Mouse (Mus musculus) small intestine, adult 2 months (tissue): Measurements from ENCODE around the gene Mrps31. TPM values are rescaled to one million over a fixed set of nuclear protein-coding genes. Genes with fewer than 3 reads are reported as not detected.

Experiments
- H3K27ac ChIP-seq: fragments of 200-500 bp; 2 replicates; pipeline ENCODE4 v1.5.1; 2012; ENCODE audit warnings: low read depth, low read length, control low read depth, inconsistent platforms; ENCODE audit not compliant: insufficient read depth
- H3K27me3 ChIP-seq: fragments of 200-500 bp; 2 replicates; pipeline ENCODE4 v1.6.1; 2012; ENCODE audit warnings: mild to moderate bottlenecking, moderate library complexity, low read length, inconsistent platforms; ENCODE audit not compliant: control insufficient read depth, insufficient read depth
- H3K36me3 ChIP-seq: fragments of 200-500 bp; 2 replicates; pipeline ENCODE4 v1.6.1; 2012; ENCODE audit warnings: mild to moderate bottlenecking, low read length, control low read depth, inconsistent platforms; ENCODE audit not compliant: control insufficient read depth, insufficient read depth
- H3K4me1 ChIP-seq: fragments of 200-500 bp; 2 replicates; pipeline ENCODE4 v1.6.1; 2012; ENCODE audit warnings: low read length, inconsistent platforms, mixed read lengths; ENCODE audit not compliant: control insufficient read depth, insufficient read depth, insufficient read length
- H3K4me3 ChIP-seq: fragments of 200-500 bp; 2 replicates; pipeline ENCODE4 v1.5.1; 2012; ENCODE audit warnings: low read depth, mild to moderate bottlenecking, control low read depth, inconsistent platforms, low read length, moderate library complexity
- CTCF ChIP-seq: fragments of 200-500 bp; IDR thresholded peaks from 2 replicates; pipeline ENCODE4 v1.5.1; 2012; ENCODE audit warnings: low read depth, mild to moderate bottlenecking, control low read depth, inconsistent platforms, low read length, moderate library complexity, mixed read lengths; ENCODE audit not compliant: insufficient replicate concordance, insufficient read length; ENCODE audit errors: extremely low read depth
- POLR2A ChIP-seq: fragments of 200-500 bp; IDR thresholded peaks from 2 replicates; pipeline ENCODE4 v1.6.1; 2012; ENCODE audit warnings: low read depth, mild to moderate bottlenecking, control low read depth, inconsistent platforms, low read length, moderate library complexity
- WGBS: fragments of 180-500 bp; shearing (Covaris S2); methylation state at CpG from one replicate; pipeline ENCODE4 v1.1.7; 2018; 5-methylcytosine and 5-hydroxymethylcytosine counted together
- polyA plus RNA-seq: library from polyadenylated mRNA; depleted of rRNA; stranded (reverse); fragments of >200 nt; gene quantifications from 2 replicates; pipeline ENCODE4 v1.2.3, GENCODE M21; 2012; rRNA removed

Gene Mrps31
- 1.4 and 2.5 TPM in 2 replicates for polyA plus RNA-seq

- Histone ChIP-seq H3K27ac (peak within 1 kb of the TSS; percentile 86), H3K27me3 (no peaks in the 10 kb centered on the region), H3K4me3 (peak within 1 kb of the TSS; percentile 94), H3K4me1 (peaks cover 5% of the 10 kb centered on the region; the same call in 1 of the 2 replicates), H3K36me3 (peaks cover 11% of the 10 kb centered on the region)
- WGBS, result under 1% methylated on average over 25 of the region's 25 CpGs
- no peak; the same call in 1 of the 2 replicates for TF ChIP-seq CTCF
- TF ChIP-seq POLR2A, result peak; percentile 40
These were observed at the start of gene Mrps31 for GRCm38 (mm10) chr8:22411282-22411702. TSS of gene Mrps31 (plus strand) at chr8:22411361.

GRCm38 (mm10) chr8:22376311-22376710, 34.9 kb upstream of the Mrps31 start:
- Histone ChIP-seq H3K27ac (no peak overlapping the region), H3K27me3 (no peaks in the 10 kb centered on the region), H3K4me3 (no peak overlapping the region), H3K36me3 (peaks cover 74% of the 10 kb centered on the region), H3K4me1 (no peaks in the 10 kb centered on the region)
- TF ChIP-seq POLR2A (no peak), CTCF (no peak)
- 95% methylated on average over 5 of the region's 5 CpGs for WGBS

DNA sequence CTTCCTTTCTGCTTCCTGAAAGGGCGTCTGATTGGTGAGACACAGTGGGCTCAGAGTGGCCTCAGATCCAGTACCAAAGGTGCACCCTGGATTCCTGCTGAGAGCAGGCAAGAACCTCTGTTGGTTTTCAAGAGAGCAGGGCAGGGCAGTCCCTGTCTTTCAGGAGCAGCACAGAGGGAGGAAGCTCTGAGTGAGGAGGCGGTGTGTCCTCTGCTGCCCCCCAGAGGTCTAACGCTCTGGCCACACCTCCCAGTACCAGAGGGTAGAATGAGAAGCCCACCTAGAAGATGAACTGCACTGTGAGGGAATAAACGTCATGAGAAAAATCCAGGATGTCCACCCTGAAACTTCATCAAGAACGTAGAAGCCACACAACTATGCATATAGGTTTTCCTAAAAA, 34.3 kb upstream of the Mrps31 start:
- 65% methylated on average over 5 of the region's 5 CpGs for WGBS
- Histone ChIP-seq H3K27me3 (no peaks in the 10 kb centered on the region), H3K36me3 (peaks cover 76% of the 10 kb centered on the region), H3K27ac (no peak overlapping the region), H3K4me3 (no peak overlapping the region), H3K4me1 (no peaks in the 10 kb centered on the region)
- peak; percentile 56; the same call in 1 of the 2 replicates for TF ChIP-seq CTCF
- TF ChIP-seq POLR2A, result no peak

- Histone ChIP-seq H3K27ac (no peak overlapping the region), H3K36me3 (peaks cover 85% of the 10 kb centered on the region), H3K4me1 (no peaks in the 10 kb centered on the region), H3K4me3 (no peak overlapping the region), H3K27me3 (no peaks in the 10 kb centered on the region)
- 86% methylated on average over 11 of the region's 11 CpGs for WGBS
- TF ChIP-seq POLR2A (no peak), CTCF (no peak)
These were observed 30.2 kb upstream of the Mrps31 start for GRCm38 (mm10) chr8:22380934-22381333.

- 88% methylated on average over 19 of the region's 19 CpGs for WGBS
- Histone ChIP-seq H3K36me3 (peaks cover 83% of the 10 kb centered on the region), H3K27ac (no peak overlapping the region), H3K27me3 (no peaks in the 10 kb centered on the region), H3K4me1 (no peaks in the 10 kb centered on the region), H3K4me3 (no peak overlapping the region)
- TF ChIP-seq POLR2A (no peak), CTCF (no peak)
These were observed 28.2 kb upstream of the Mrps31 start for GRCm38 (mm10) chr8:22382824-22383595.

- WGBS, result 82% methylated on average over 6 of the region's 6 CpGs
- TF ChIP-seq POLR2A (no peak), CTCF (no peak)
- H3K27me3 ChIP-seq, result no peaks in the 10 kb centered on the region
- peaks cover 90% of the 10 kb centered on the region for H3K36me3 ChIP-seq
- H3K27ac ChIP-seq, result no peak overlapping the region
- H3K4me1 ChIP-seq, result peaks cover 6% of the 10 kb centered on the region; the same call in 1 of the 2 replicates
- H3K4me3 ChIP-seq, result no peak overlapping the region
These were observed 26.0 kb upstream of the Mrps31 start for GRCm38 (mm10) chr8:22385158-22385557.

DNA sequence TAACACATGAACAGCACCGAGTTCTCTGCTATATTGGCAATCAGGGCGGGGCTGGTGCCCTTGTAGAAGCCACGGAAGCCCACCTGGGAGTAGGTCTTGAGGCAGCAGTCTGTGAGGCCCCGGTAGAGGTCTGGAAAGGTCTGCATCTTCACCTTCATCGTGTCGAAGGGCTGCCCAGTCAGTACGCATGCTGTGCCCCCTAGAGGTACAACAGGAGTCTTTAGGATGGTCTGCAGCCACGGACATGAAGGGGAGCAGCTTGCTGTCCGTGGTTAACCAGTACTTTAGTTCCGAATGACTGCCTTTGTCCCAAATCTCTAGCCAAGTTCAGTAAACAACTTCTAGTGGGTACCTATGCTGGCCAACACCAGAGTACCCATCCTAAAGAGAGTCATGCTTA, 21.3 kb upstream of the Mrps31 start:
- peaks cover 65% of the 10 kb centered on the region for H3K36me3 ChIP-seq
- H3K27me3 ChIP-seq, result no peaks in the 10 kb centered on the region
- peak overlapping the region; percentile 88 for H3K27ac ChIP-seq
- WGBS, result 65% methylated on average over 10 of the region's 10 CpGs
- H3K4me3 ChIP-seq, result no peak overlapping the region
- H3K4me1 ChIP-seq, result peaks cover 18% of the 10 kb centered on the region
- TF ChIP-seq CTCF (no peak), POLR2A (no peak)
